Mouse (Mus musculus) cerebellum, adult 2 months (tissue): ENCODE results near the gene Wee2.

ENCODE experiments used
- CTCF ChIP-seq: fragments of 200-500 bp; IDR thresholded peaks from 2 replicates; pipeline ENCODE4 v1.5.1; 2011; ENCODE audit warnings: low read depth, mild to moderate bottlenecking, control low read depth, low read length, moderate library complexity, borderline replicate concordance; ENCODE audit not compliant: insufficient read depth
- POLR2A ChIP-seq: fragments of 200-500 bp; IDR thresholded peaks from 2 replicates; pipeline ENCODE4 v1.6.1; 2011; ENCODE audit warnings: low read length, control low read depth, borderline replicate concordance; ENCODE audit not compliant: insufficient read depth

DNA sequence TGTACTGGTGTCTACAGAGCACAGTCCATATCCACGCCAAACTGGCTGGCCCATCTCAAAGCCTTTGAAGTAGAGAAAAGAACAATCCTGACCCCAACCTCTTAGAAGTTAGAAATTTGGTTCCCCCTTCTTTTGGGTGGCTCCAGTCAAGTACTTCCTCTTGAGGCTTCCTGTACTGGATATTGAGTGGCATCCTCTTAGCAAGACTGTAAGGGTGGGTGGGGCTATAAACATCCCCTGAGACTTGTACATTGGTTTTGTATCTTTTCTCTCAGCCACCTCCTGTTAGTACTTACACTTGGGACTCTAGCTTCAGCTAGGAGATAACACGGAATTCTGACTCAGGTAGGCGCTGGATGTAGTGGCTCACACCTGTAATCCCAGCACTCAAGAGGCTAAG, 8.6 kb upstream of the Wee2 start:
- TF ChIP-seq CTCF (no peak), POLR2A (no peak)
